Mouse (Mus musculus) neural tube, embryonic 14.5 days (tissue): Measurements from ENCODE around the gene Gm3250. TPM values are rescaled to one million over a fixed set of nuclear protein-coding genes. Genes with fewer than 3 reads are reported as not detected.

Experiments
- polyA plus RNA-seq: library from polyadenylated mRNA; unstranded; fragments of >200 nt; fragmentation: Nextera tagmentation; extraction: Ambion mirVana; gene quantifications from 2 replicates; pipeline ENCODE4 v1.2.1, GENCODE M21; 2014

The Gm3250 gene
- polyA plus RNA-seq, 1 experiment from 2014 or later, result not detected

Other genes with a start within 250 kb of the Gm3250 start
- 64.2 and 82.6 TPM in 2 replicates for gene Pttg1ip, start 200.8 kb downstream of the Gm3250 start, polyA plus RNA-seq
- gene Sumo3, start 176.4 kb downstream of the Gm3250 start, polyA plus RNA-seq, result 214 and 240 TPM in 2 replicates
- 2.7 TPM in 1 of 2 replicates, not detected in the other for gene Gm49325, start 176.3 kb downstream of the Gm3250 start, polyA plus RNA-seq
- gene Ube2g2, start 160.3 kb downstream of the Gm3250 start, polyA plus RNA-seq, result 44.0 and 57.3 TPM in 2 replicates
- 1.4 and 1.5 TPM in 2 replicates for gene Tspear, start 96.0 kb downstream of the Gm3250 start, polyA plus RNA-seq
- gene Gm19402, start 91.8 kb downstream of the Gm3250 start, polyA plus RNA-seq, result not detected in 2 replicates
- gene Gm9508, start 85.3 kb downstream of the Gm3250 start, polyA plus RNA-seq, result not detected in 2 replicates
- not detected in 2 replicates for gene Gm10272, start 75.9 kb downstream of the Gm3250 start, polyA plus RNA-seq
- not detected in 2 replicates for gene Gm10024, start 71.1 kb downstream of the Gm3250 start, polyA plus RNA-seq
- not detected in 2 replicates for gene Gm10142, start 66.7 kb downstream of the Gm3250 start, polyA plus RNA-seq
- not detected in 2 replicates for gene Krtap12-1, start 61.9 kb downstream of the Gm3250 start, polyA plus RNA-seq
- not detected in 2 replicates for gene Gm10100, start 56.1 kb downstream of the Gm3250 start, polyA plus RNA-seq
- gene Gm18596, start 39.9 kb downstream of the Gm3250 start, polyA plus RNA-seq, result not detected in 2 replicates
- not detected in 2 replicates for gene Gm9736, start 31.2 kb downstream of the Gm3250 start, polyA plus RNA-seq
- gene Gm3233, start 22.9 kb downstream of the Gm3250 start, polyA plus RNA-seq, result not detected in 2 replicates
- gene Gm3238, start 11.2 kb downstream of the Gm3250 start, polyA plus RNA-seq, result not detected in 2 replicates
- not detected in 2 replicates for gene Gm7138, start 5.6 kb downstream of the Gm3250 start, polyA plus RNA-seq
- not detected in 2 replicates for gene Gm7137, start 5.7 kb upstream of the Gm3250 start, polyA plus RNA-seq
- gene Gm9639, start 12.5 kb upstream of the Gm3250 start, polyA plus RNA-seq, result not detected in 2 replicates
- not detected in 2 replicates for gene Gm19668, start 16.6 kb upstream of the Gm3250 start, polyA plus RNA-seq
- not detected in 2 replicates for gene Gm9507, start 29.3 kb upstream of the Gm3250 start, polyA plus RNA-seq
- not detected in 2 replicates for gene Gm2696, start 32.1 kb upstream of the Gm3250 start, polyA plus RNA-seq
- gene Krtap10-4, start 44.6 kb upstream of the Gm3250 start, polyA plus RNA-seq, result not detected in 2 replicates
- gene Krtap10-10, start 53.4 kb upstream of the Gm3250 start, polyA plus RNA-seq, result not detected in 2 replicates
- gene Gm36176, start 64.3 kb upstream of the Gm3250 start, polyA plus RNA-seq, result not detected in 2 replicates
- 0.30 TPM in 1 of 2 replicates, not detected in the other for gene Gm10318, start 70.3 kb upstream of the Gm3250 start, polyA plus RNA-seq
- not detected in 2 replicates for gene Gm3285, start 79.4 kb upstream of the Gm3250 start, polyA plus RNA-seq
- 17.4 and 20.6 TPM in 2 replicates for gene Lrrc3, start 120.0 kb upstream of the Gm3250 start, polyA plus RNA-seq
- 6.0 and 9.2 TPM in 2 replicates for gene Trpm2, start 188.0 kb upstream of the Gm3250 start, polyA plus RNA-seq
- 41.3 and 52.6 TPM in 2 replicates for gene 1810043G02Rik, start 196.0 kb upstream of the Gm3250 start, polyA plus RNA-seq
- gene Pfkl, start 227.5 kb upstream of the Gm3250 start, polyA plus RNA-seq, result 83.2 and 93.9 TPM in 2 replicates